Mouse (Mus musculus) C2C12 (cell line): ENCODE results near the gene Rtp4.

Experiments used
- CTCF ChIP-seq: IDR thresholded peaks from one replicate; pipeline ENCODE4 v1.5.1; 2011; ENCODE audit not compliant: control insufficient read depth, insufficient read depth, insufficient read length
- MAX ChIP-seq: IDR thresholded peaks from one replicate; pipeline ENCODE4 v1.6.1; 2011; ENCODE audit warnings: mild to moderate bottlenecking, control low read depth
- MYOD1 ChIP-seq: IDR thresholded peaks from one replicate; pipeline ENCODE4 v1.6.1; 2011; ENCODE audit warnings: low read depth; ENCODE audit not compliant: control insufficient read depth, insufficient read length
- USF1 ChIP-seq: IDR thresholded peaks from one replicate; pipeline ENCODE4 v1.6.1; 2011; ENCODE audit warnings: low read depth, mild to moderate bottlenecking, control low read depth, moderate library complexity

GRCm38 (mm10) chr16:23653028-23653427 is 132.9 kb downstream of the Rtp4 start:
- TF ChIP-seq CTCF (no peak), MYOD1 (no peak), USF1 (no peak), MAX (no peak)
